Mouse (Mus musculus): ENCODE results near the gene Cs.

DNA sequence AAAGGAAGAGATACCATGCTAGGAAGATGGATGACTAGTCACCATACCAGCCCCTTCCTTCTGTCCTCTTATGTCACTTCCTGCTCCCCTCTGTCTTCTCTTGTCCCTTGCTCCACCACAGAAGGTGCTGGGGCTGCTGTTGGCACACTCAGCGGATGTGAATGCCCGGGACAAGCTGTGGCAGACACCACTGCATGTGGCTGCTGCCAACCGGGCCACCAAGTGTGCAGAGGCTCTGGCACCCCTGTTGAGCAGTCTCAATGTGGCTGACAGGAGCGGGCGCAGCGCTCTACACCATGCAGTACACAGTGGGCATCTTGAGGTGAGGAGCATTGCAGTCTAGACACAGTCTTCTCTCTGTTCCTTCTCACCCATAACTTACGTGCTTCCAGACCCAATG, 41.7 kb downstream of the Cs start:
- TF ChIP-seq CTCF (IDR thresholded peaks at IDR 0.05), result no peak
- no peak for TF ChIP-seq POLR2A (IDR thresholded peaks at IDR 0.05; ENCODE audit: insufficient read depth, low read depth, low read length)
- TF ChIP-seq EP300 (IDR thresholded peaks at IDR 0.05; ENCODE audit: insufficient read depth, low read depth, low read length), result no peak
